Mouse (Mus musculus): ENCODE results near the gene Arhgdia. TPM values are rescaled to one million over a fixed set of nuclear protein-coding genes. Genes with fewer than 3 reads are reported as not detected.

The Arhgdia gene
- polyA plus RNA-seq, 1 experiment from 2014 or later, result 699 TPM

DNA sequence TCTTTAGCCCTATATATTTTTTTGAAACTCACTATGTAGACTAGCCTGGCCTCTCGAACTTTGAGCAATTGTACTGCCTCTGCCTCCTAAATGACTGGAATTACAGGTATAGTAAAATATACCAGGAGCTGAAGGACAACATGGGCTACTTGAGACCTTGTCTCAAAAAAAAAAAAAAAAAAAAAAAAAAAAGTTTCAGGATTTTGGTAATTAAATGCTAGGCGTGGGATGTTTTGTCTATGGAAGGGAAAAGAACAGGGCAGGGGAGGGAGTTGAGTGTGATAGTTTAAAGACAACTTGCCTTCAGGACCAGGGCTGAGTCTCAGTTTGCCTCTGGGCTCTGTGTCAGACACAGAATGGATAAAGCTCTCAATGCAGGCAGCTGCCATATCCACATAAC, 6.4 kb downstream of the Arhgdia start:
- Histone ChIP-seq H3K27ac (no peak overlapping the region), H3K4me2 (no peak overlapping the region)
- 89% methylated on average over 2 of the region's 2 CpGs for WGBS

DNA sequence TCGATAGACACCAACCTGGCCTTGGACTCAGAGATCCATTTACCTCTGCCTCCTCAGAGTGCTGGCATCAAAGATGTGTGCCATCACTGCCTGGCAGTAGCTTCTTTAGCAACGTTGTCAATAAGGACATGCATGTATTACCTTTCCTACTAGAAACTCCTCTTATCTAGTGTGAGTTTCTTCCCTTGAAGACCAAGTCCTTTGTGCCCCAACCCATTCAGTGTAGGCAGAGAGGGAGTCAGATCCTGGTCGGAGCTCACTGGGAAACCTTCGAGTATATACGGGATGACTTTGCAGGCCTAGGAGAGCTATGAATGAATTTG, 7.2 kb downstream of the Arhgdia start:
- H3K4me2 ChIP-seq, result peak overlapping the region; percentile 76
- peak overlapping the region; percentile 88 for H3K4me3 ChIP-seq
- peaks cover 41% of the 10 kb centered on the region for H3K36me3 ChIP-seq
- no peaks in the 10 kb centered on the region for H3K9me3 ChIP-seq
- no peaks in the 10 kb centered on the region for H3K27me3 ChIP-seq
- H3K27ac ChIP-seq, result no peak overlapping the region
- no peak for ATAC-seq (ENCODE audit: borderline replicate concordance, extremely low read depth, low FRiP score, low TSS enrichment)
- peaks cover 28% of the 10 kb centered on the region for H3K4me1 ChIP-seq
- peak overlapping the region; percentile 88 for H3K9ac ChIP-seq
- 31% methylated on average over 5 of the region's 5 CpGs for WGBS

More for the DNA sequence above, 6.4 kb downstream of the Arhgdia start:
- Histone ChIP-seq H3K9me3 (no peaks in the 10 kb centered on the region), H3K27me3 (no peaks in the 10 kb centered on the region), H3K4me3 (no peak overlapping the region), H3K36me3 (peaks cover 44% of the 10 kb centered on the region), H3K9ac (no peak overlapping the region), H3K4me1 (peaks cover 36% of the 10 kb centered on the region)
- ATAC-seq (ENCODE audit: borderline replicate concordance, extremely low read depth, low FRiP score, low TSS enrichment), result no peak

DNA sequence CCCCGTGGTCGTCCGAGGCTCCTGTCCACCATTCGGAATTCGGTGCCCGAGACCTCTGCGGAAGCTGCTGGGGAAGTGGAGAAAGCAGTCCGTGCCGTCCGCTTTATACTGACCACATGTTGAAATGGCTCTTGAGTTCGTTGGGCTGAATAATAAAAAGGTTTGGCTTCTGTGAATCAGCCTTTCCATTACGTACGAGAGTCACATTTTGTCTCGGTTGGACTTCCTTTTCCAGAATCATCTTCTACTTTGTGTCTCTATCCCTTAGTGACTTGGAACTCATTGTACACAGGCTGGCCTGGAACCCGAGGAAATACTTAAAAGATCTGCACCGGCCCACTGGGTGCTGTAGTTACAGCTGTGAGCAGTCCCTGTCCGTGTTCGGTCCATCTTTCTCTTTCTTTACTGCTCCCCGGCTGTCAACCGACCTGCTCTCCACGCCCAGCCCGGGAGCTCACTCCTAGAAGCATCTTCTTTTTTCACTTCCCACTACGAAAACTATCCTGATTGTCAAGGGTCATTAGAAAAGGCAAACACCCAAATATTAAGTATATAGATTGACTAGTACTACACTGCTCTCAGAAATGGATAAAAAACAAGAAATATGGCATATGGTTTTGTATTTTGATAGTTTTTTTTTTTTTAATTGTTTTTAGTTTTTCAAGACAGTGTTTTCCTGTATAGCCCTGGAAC, 7.7 kb downstream of the Arhgdia start:
- 0 out of 2 replicates have a peak, but pooled peaks have one; percentile 1 for ATAC-seq (ENCODE audit: borderline replicate concordance, extremely low read depth, low FRiP score, low TSS enrichment)
- peaks cover 23% of the 10 kb centered on the region for H3K4me1 ChIP-seq
- peak overlapping the region; percentile 88 for H3K4me3 ChIP-seq
- H3K27ac ChIP-seq, result peak overlapping the region; percentile 93
- under 1% methylated on average over 23 of the region's 23 CpGs for WGBS
- H3K4me2 ChIP-seq, result peak overlapping the region; percentile 76
- no peaks in the 10 kb centered on the region for H3K9me3 ChIP-seq
- peaks cover 40% of the 10 kb centered on the region for H3K36me3 ChIP-seq
- peak overlapping the region; percentile 88 for H3K9ac ChIP-seq
- no peaks in the 10 kb centered on the region for H3K27me3 ChIP-seq

DNA sequence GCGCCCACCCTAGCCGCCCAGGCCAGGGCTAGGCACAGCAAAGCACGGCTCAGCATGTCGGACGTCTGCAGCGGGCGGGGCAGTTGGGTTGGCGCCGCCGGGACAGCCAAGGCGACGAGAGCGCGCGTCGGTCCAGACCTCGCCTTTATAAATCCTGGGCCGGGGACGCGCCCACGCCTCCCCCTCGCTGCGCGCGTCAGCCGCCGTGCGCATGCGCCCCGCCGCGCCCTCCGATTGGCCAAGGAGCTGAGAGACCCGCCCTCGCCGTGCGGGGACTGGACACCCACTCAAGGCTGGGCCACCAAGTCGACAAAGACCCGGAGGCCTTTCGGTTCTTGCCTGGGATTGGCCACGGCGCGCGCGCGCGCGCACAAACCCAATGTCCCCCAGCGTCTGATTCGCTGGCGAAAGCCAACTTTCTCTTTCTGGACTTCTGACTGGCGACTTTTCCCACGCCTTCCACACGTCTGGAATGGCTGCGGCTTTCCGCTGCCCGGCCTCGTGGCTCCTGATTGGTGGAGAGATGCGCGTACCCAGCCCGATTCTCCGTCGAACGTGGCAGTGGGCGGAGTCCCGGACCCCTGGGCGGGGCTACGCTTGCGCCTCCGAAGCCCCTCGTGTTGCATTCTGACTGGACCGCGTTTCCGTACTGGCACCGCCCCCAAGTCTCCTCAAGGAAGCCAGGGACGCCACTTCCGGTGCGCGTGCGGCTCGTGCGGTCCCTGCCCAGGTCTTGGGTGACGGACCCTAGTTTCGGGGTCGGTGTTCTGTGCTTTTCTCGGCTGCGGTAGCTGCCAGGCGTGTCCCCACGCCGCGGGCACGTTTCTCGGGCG, 8.5 kb downstream of the Arhgdia start, which contains the start of gene P4hb:
Gene P4hb (minus strand): TSS at position 502 of the 833 bp plus-strand sequence.
- peak within 1 kb of the TSS; percentile 93 for H3K27ac ChIP-seq
- peak within 1 kb of the TSS; percentile 94 for H3K9ac ChIP-seq
- peak within 1 kb of the TSS; percentile 76 for H3K4me2 ChIP-seq
- H3K9me3 ChIP-seq, result no peaks in the 10 kb centered on the region
- ATAC-seq (ENCODE audit: borderline replicate concordance, extremely low read depth, low FRiP score, low TSS enrichment), result peak; percentile 97
- H3K4me3 ChIP-seq, result peak within 1 kb of the TSS; percentile 88
- H3K4me1 ChIP-seq, result peaks cover 21% of the 10 kb centered on the region
- H3K27me3 ChIP-seq, result no peaks in the 10 kb centered on the region
- peaks cover 40% of the 10 kb centered on the region for H3K36me3 ChIP-seq
- under 1% methylated on average over 94 of the region's 94 CpGs for WGBS

DNA sequence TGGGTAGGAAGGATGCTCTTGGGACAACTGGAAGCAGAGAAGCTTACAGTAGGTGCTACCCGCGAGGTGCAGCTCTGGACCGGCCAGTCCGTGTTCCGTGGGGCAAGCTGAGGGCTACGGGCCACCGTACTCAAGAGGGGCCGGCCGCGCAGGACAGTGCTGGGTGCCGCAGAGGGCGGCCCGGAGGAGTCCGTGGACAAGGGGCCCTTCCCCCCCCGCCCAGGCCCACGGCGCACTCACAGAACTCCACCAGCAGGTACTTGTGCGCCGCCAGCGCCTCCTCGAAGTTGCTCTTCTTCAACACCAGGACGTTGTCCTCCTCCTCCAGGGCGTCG, 9.0 kb downstream of the Arhgdia start:
- Histone ChIP-seq H3K4me2 (peak overlapping the region; percentile 70), H3K27me3 (no peaks in the 10 kb centered on the region), H3K27ac (peak overlapping the region; percentile 93), H3K4me1 (peaks cover 21% of the 10 kb centered on the region), H3K36me3 (peaks cover 40% of the 10 kb centered on the region), H3K9ac (peak overlapping the region; percentile 94), H3K4me3 (peak overlapping the region; percentile 88), H3K9me3 (no peaks in the 10 kb centered on the region)
- WGBS, result 0% methylated on average over 23 of the region's 24 CpGs
- ATAC-seq (ENCODE audit: borderline replicate concordance, extremely low read depth, low FRiP score, low TSS enrichment), result peak; percentile 32

DNA sequence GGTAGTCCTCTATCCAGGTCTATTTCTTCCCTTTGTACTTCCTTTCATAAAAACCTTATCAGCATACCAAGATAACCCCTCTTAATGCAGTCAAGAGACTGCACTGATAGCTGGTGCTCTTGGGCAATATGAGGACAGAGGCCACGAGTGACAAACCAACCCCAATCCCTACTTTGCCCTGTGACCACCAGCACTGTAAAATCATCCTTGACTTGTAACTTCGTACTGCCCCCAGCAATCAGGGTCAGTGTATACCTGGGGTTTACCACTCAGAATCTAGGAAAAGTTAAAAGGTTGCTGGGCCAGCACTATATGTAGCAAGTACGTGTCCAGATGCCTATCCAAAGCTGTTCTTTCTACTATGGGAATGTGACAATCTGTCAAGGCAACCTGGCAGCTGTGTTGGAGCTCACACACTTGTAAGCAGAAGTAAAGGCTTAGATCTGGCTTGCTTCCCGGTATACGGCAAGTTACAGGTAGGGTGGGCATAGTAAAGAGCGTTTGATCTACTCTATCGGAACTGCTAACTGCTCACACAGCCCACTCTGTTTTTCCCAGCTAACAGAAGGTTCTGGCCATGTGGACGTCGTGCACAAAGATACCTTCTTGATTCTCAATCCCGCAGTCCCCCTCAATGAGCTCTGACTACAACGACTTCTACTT, 9.5 kb downstream of the Arhgdia start:
- Histone ChIP-seq H3K9me3 (no peaks in the 10 kb centered on the region), H3K4me3 (peak overlapping the region; percentile 88), H3K4me2 (peak overlapping the region; percentile 70), H3K9ac (peak overlapping the region; percentile 94), H3K36me3 (peaks cover 41% of the 10 kb centered on the region), H3K4me1 (peaks cover 21% of the 10 kb centered on the region), H3K27me3 (no peaks in the 10 kb centered on the region), H3K27ac (peak overlapping the region; percentile 93)
- ATAC-seq (ENCODE audit: borderline replicate concordance, extremely low read depth, low FRiP score, low TSS enrichment), result no peak
- 5% methylated on average over 11 of the region's 11 CpGs for WGBS

DNA sequence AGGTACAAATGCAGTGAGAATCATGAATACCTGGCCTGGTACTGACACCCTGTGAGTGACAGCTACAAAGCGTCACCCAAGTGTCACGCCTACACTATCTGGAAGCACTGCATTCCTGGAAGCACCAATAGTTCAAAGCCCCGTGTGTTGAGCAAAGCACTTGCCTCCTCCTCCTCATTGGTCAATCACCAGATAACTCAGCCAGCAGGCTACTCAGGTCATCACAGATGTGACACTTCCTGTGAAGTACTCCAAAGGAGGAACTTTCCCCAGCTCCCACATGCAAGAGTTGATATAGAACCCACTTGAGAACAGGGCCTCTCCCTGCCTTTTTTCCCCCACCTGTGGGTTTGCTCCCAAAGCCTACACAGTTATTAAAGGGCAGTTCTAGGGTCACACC, 10.3 kb downstream of the Arhgdia start:
- Histone ChIP-seq H3K4me3 (peak overlapping the region; percentile 88), H3K36me3 (peaks cover 49% of the 10 kb centered on the region), H3K27ac (no peak overlapping the region), H3K4me2 (peak overlapping the region; percentile 70), H3K9ac (peak overlapping the region; percentile 94), H3K4me1 (peaks cover 21% of the 10 kb centered on the region), H3K9me3 (no peaks in the 10 kb centered on the region), H3K27me3 (no peaks in the 10 kb centered on the region)
- 45% methylated on average over 3 of the region's 3 CpGs for WGBS
- ATAC-seq (ENCODE audit: borderline replicate concordance, extremely low read depth, low FRiP score, low TSS enrichment), result no peak

DNA sequence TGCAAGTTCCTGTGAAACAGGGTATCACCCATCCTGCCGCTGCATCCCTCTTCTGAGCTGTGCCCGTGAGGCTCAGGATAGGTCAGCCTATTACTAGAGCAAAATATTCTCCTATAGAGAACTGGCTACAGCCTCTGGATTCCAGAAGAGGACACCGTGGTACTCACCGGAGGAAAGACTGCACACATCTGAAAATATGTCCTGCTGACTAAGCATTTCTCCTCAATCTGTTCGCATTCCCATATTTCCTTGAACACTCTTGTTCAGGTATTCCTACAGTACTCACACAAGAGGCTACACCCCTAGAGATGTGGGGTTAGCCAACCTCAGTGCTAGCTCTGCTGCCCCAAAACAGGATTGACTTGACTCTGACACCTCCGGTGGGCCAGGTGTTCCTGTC, 13.1 kb downstream of the Arhgdia start:
- H3K27me3 ChIP-seq, result no peaks in the 10 kb centered on the region
- H3K9me3 ChIP-seq, result no peaks in the 10 kb centered on the region
- H3K27ac ChIP-seq, result no peak overlapping the region
- WGBS, result 90% methylated on average over 6 of the region's 6 CpGs
- H3K4me2 ChIP-seq, result no peak overlapping the region
- peaks cover 13% of the 10 kb centered on the region for H3K4me1 ChIP-seq
- H3K9ac ChIP-seq, result no peak overlapping the region
- peaks cover 76% of the 10 kb centered on the region for H3K36me3 ChIP-seq
- ATAC-seq (ENCODE audit: borderline replicate concordance, extremely low read depth, low FRiP score, low TSS enrichment), result no peak
- H3K4me3 ChIP-seq, result no peak overlapping the region

DNA sequence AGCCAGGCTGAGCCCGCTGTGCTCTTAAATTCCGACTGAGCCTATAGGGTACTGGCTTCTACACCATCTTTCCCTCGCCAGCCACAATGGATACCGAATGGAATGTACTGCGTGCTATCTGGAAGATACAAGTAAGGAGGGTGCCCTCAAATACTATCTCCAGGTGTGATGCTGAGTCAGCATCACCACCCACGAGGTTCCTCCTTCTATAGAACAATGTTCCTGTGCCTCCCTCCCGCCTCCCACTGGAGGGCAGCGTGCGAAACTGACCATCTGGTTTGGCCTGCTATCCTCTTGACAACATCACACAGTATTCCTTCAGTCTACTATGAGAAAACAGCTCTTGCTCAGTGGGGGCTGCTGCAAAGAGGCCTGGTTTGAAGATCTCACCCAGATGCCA, 16.3 kb downstream of the Arhgdia start:
- no peaks in the 10 kb centered on the region for H3K27me3 ChIP-seq
- no peaks in the 10 kb centered on the region for H3K9me3 ChIP-seq
- H3K4me2 ChIP-seq, result no peak overlapping the region
- H3K9ac ChIP-seq, result no peak overlapping the region
- no peak overlapping the region for H3K27ac ChIP-seq
- no peak overlapping the region for H3K4me3 ChIP-seq
- no peak for ATAC-seq (ENCODE audit: borderline replicate concordance, extremely low read depth, low FRiP score, low TSS enrichment)
- peaks cover 94% of the 10 kb centered on the region for H3K36me3 ChIP-seq
- H3K4me1 ChIP-seq, result no peaks in the 10 kb centered on the region
- 85% methylated on average over 9 of the region's 9 CpGs for WGBS

DNA sequence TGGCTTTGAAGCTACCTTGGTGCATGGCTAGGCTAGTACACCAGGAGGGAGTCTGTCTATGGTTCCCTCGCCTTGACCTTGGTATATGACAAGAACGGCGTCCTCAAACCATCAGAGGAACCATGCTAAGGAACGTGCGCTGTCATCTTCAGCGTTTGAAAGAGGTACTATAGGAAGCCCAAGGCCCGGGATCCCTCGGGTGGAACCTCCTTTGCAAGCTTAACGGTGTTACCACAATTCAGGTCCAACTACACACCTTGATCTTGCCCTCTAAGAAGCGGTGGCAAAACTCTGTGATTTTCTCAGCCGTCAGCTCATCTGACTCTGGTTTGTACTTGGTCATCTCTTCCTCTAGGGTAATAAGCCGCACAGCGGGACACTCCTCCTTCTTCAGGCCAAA, 18.5 kb downstream of the Arhgdia start:
- peaks cover 93% of the 10 kb centered on the region for H3K36me3 ChIP-seq
- H3K4me1 ChIP-seq, result no peaks in the 10 kb centered on the region
- H3K9ac ChIP-seq, result no peak overlapping the region
- WGBS, result 94% methylated on average over 13 of the region's 13 CpGs
- H3K27ac ChIP-seq, result no peak overlapping the region
- H3K4me3 ChIP-seq, result no peak overlapping the region
- H3K4me2 ChIP-seq, result no peak overlapping the region
- no peaks in the 10 kb centered on the region for H3K9me3 ChIP-seq
- no peaks in the 10 kb centered on the region for H3K27me3 ChIP-seq
- no peak for ATAC-seq (ENCODE audit: borderline replicate concordance, extremely low read depth, low FRiP score, low TSS enrichment)

DNA sequence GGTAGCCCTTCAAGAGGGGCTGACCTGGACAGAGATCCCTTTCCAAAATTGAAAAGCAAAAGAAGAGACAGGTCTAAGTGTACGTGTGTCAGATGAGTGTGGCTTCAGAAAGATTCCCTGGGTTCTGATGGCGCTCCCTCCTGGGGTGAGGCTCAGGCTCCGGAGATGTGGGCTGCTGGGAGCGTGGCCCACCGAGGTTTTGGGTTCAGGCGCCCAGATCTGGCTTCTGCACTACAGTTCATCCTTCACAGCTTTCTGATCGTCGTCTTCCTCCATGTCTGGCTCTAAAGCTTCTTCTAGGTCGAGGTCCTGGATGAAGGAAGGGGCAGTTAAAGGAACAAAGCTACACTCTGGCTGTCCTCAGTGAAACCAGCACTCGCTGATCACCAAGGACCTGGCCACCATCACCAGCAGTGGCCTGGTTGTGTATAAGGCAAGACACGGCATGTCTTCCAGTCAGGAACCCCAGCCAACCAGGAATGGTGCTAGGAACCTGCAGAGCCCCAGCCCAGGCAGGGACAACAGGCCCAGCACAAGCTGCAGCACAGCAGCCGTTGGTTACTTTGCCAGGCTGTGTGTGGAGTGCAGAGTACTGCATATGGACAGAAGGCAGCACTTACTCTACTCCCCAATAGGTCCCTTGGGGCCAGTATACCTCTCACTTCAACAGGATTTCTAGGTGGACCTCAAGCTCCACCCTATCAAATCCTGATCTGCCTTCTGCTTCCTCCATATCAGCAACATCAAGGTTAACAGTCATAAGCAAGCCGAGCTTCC, 20.3 kb downstream of the Arhgdia start:
- no peak overlapping the region for H3K4me3 ChIP-seq
- WGBS, result 91% methylated on average over 13 of the region's 13 CpGs
- H3K9ac ChIP-seq, result no peak overlapping the region
- H3K27me3 ChIP-seq, result no peaks in the 10 kb centered on the region
- peaks cover 74% of the 10 kb centered on the region for H3K36me3 ChIP-seq
- H3K9me3 ChIP-seq, result no peaks in the 10 kb centered on the region
- ATAC-seq (ENCODE audit: borderline replicate concordance, extremely low read depth, low FRiP score, low TSS enrichment), result no peak
- no peak overlapping the region for H3K27ac ChIP-seq
- no peaks in the 10 kb centered on the region for H3K4me1 ChIP-seq
- H3K4me2 ChIP-seq, result no peak overlapping the region

All from lung, embryonic 15.5 days (tissue).